Mouse (Mus musculus): ENCODE results near the gene Nek6.

DNA sequence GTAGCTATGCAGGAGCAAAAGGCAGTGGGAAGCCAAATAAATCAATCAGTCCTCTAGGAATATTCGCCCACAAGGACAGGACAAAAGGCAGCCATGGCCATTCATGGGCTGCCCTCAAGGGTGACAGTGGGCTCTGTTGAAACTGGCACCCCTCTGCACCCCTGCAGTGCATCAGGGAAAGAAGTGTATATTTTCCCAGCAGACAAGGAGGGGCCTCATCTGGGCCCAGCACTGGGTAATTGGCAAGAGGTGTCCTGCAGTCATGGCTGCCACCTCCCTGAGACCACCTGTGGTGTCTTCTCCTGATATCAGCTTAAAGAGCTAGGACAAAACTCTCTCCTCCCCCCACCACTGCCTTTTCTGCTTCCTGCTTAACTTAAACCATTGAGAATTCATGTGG, 68.1 kb downstream of the Nek6 start:
- TF ChIP-seq CTCF (IDR thresholded peaks at IDR 0.05; ENCODE audit: low read depth): no peak
- no peak for TF ChIP-seq EP300 (IDR thresholded peaks at IDR 0.05; ENCODE audit: low read depth)

All from liver, embryonic 14.5 days (tissue).